Mouse (Mus musculus) left cerebral cortex, postnatal 4 days (tissue): ENCODE results near the gene Sh3bp1. TPM values are rescaled to one million over a fixed set of nuclear protein-coding genes. Genes with fewer than 3 reads are reported as not detected.
"Not testable (repeated sequence)": the region's sequence is repeated elsewhere in the genome, so short reads cannot be mapped to it uniquely, and the experiment has no call there.

Source experiments
- DNase-seq: peaks from one replicate; pipeline ENCODE4 v3.0.0-alpha.2; 2022
- intact Hi-C: fragments of 180-260 bp; cut with DNase I; formaldehyde crosslinking; loops from one replicate; pipeline ENCODE4 v1.15.1; 2025
- total RNA-seq, 2 experiments: library from RNA; stranded (reverse); gene quantifications; 2 replicates each; pipeline ENCODE4 v1.2.3; 2021

Gene Sh3bp1
- total RNA-seq, 2 experiments from 2014 or later = 5.4 to 6.0 TPM

GRCm38 (mm10) chr15:78876991-78877809 is 22.4 kb upstream of the Sh3bp1 start, which contains the start of gene Gga1:
Gene Gga1 (plus strand): TSS chr15:78877190.
- intact Hi-C loops = no loop called here
- peak; percentile 95 for DNase-seq

GRCm38 (mm10) chr15:78877810-78878390 is 21.7 kb upstream of the Sh3bp1 start:
- no peak for DNase-seq
- intact Hi-C loops = no loop called here

GRCm38 (mm10) chr15:78878792-78879516 is 20.6 kb upstream of the Sh3bp1 start:
- intact Hi-C loops, DNase-seq: not testable (repeated sequence)

- intact Hi-C loops = no loop called here
- DNase-seq = no peak
These were observed 19.1 kb upstream of the Sh3bp1 start for GRCm38 (mm10) chr15:78880432-78880831.

GRCm38 (mm10) chr15:78881828-78882227 is 17.7 kb upstream of the Sh3bp1 start:
- DNase-seq = no peak
- intact Hi-C loops = no loop called here

GRCm38 (mm10) chr15:78889401-78889853 is 10.1 kb upstream of the Sh3bp1 start:
- DNase-seq = no peak
- intact Hi-C loops = no loop called here

GRCm38 (mm10) chr15:78892440-78892839 is 7.1 kb upstream of the Sh3bp1 start:
- intact Hi-C loops = no loop called here
- no peak for DNase-seq

- intact Hi-C loops = no loop called here
- no peak for DNase-seq
These were observed 4.8 kb upstream of the Sh3bp1 start for GRCm38 (mm10) chr15:78894726-78895125.

- DNase-seq = no peak
- intact Hi-C loops = no loop called here
These were observed 3.8 kb upstream of the Sh3bp1 start for GRCm38 (mm10) chr15:78895741-78896140.

- intact Hi-C loops = no loop called here
These were observed 3.4 kb upstream of the Sh3bp1 start for GRCm38 (mm10) chr15:78896149-78896548.

GRCm38 (mm10) chr15:78897488-78897887 is 2.1 kb upstream of the Sh3bp1 start:
- intact Hi-C loops = no loop called here
- DNase-seq = no peak

More at GRCm38 (mm10) chr15:78896149-78896548, 3.4 kb upstream of the Sh3bp1 start:
- no peak for DNase-seq

- intact Hi-C loops = no loop called here
- no peak for DNase-seq
These were observed 1.0 kb upstream of the Sh3bp1 start for GRCm38 (mm10) chr15:78898507-78899001.

GRCm38 (mm10) chr15:78899409-78899739 is 194 bp upstream of the Sh3bp1 start, which contains the start of gene Gm49510:
Gene Gm49510 (plus strand): TSS chr15:78899667.
- no peak for DNase-seq
- intact Hi-C loops = no loop called here

GRCm38 (mm10) chr15:78900585-78901421 is 1.2 kb downstream of the Sh3bp1 start:
- intact Hi-C loops = no loop called here
- DNase-seq = no peak

GRCm38 (mm10) chr15:78901422-78901789 is 1.8 kb downstream of the Sh3bp1 start:
- intact Hi-C loops = no loop called here
- no peak for DNase-seq

- peak; percentile 83 for DNase-seq
- intact Hi-C loops = no loop called here
These were observed 3.7 kb downstream of the Sh3bp1 start for GRCm38 (mm10) chr15:78903243-78903642.

GRCm38 (mm10) chr15:78908399-78908798 is 8.8 kb downstream of the Sh3bp1 start:
- no peak for DNase-seq
- intact Hi-C loops = no loop called here

- no peak for DNase-seq
- intact Hi-C loops = no loop called here
These were observed 9.4 kb downstream of the Sh3bp1 start for GRCm38 (mm10) chr15:78908982-78909381.

GRCm38 (mm10) chr15:78912040-78912439 is 12.5 kb downstream of the Sh3bp1 start:
- peak; percentile 49 for DNase-seq
- intact Hi-C loops = no loop called here

GRCm38 (mm10) chr15:78913632-78914090 is 14.1 kb downstream of the Sh3bp1 start, which contains the start of gene Pdxp:
Gene Pdxp (plus strand): TSS chr15:78913919.
- intact Hi-C loops = no loop called here
- peak; percentile 99 for DNase-seq
